Mouse (Mus musculus) heart, adult 2 months (tissue): ENCODE data around the gene Uxt.

ENCODE experiments used
- CTCF ChIP-seq: fragments of 200-600 bp; IDR thresholded peaks from 2 replicates; pipeline ENCODE4 v1.8.1; 2022; ENCODE audit warnings: antibody characterized with exemption, mild to moderate bottlenecking, moderate library complexity
- EP300 ChIP-seq: fragments of 200-500 bp; IDR thresholded peaks from 2 replicates; pipeline ENCODE4 v1.6.1; 2011; ENCODE audit warnings: low read depth, low read length, control low read depth; ENCODE audit not compliant: insufficient read depth

DNA sequence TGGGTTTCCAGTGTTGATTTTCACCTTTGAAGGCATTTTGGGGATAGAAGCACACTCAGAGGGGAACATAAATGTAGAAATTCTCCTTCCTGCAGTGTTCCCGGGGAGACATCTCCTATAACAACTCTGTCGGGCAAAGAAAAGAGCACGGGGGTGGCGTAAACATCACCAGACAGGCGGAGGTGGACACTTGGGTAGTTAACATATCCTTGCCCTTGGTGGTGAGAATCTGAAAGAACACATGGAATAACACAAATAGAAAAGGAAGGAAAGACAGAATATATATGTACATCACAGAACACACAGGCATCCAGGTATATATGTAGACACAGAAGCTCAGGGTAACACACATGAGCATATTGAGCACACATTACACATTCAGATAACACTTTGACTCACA, 40.5 kb downstream of the Uxt start:
- TF ChIP-seq EP300 (no peak), CTCF (no peak)
